Mouse (Mus musculus) adrenal gland, postnatal 14 days (tissue): ENCODE measurements around the gene Clca1. TPM values are rescaled to one million over a fixed set of nuclear protein-coding genes. Genes with fewer than 3 reads are reported as not detected.

ENCODE experiments used
- total RNA-seq: library from RNA; stranded (reverse); gene quantifications from 2 replicates; pipeline ENCODE4 v1.2.3, GENCODE M21; 2021

Clca1 gene
- total RNA-seq, 1 experiment from 2014 or later = not detected

Other genes starting within 250 kb of the Clca1 start
- gene Clca3a2, start 213.3 kb downstream of the Clca1 start, total RNA-seq = 0.11 and 0.19 TPM in 2 replicates
- gene Clca3b, start 183.4 kb downstream of the Clca1 start, total RNA-seq = not detected in 2 replicates
- not detected in 2 replicates for gene Clca4b, start 100.2 kb downstream of the Clca1 start, total RNA-seq
- not detected in 2 replicates for gene Clca4a, start 57.7 kb downstream of the Clca1 start, total RNA-seq
- 0.26 and 0.33 TPM in 2 replicates for gene Clca2, start 66.7 kb upstream of the Clca1 start, total RNA-seq
- gene Odf2l, start 85.8 kb upstream of the Clca1 start, total RNA-seq = 18.6 and 25.8 TPM in 2 replicates